Mouse (Mus musculus) MEL (cell line): ENCODE results near the gene Smg5.
"Not testable (repeated sequence)": the region's sequence is repeated elsewhere in the genome, so short reads cannot be mapped to it uniquely, and the experiment has no call there.

Source experiments
- CHD2 ChIP-seq: IDR thresholded peaks from 2 replicates; pipeline ENCODE4 v1.6.1; 2011; ENCODE audit warnings: low read length, improper control_type of control experiment
- CTCF ChIP-seq, 3 experiments: IDR thresholded peaks in 2 of 3; conservative IDR thresholded peaks in 1 of 3; 2 replicates each; pipeline ENCODE4 v1.5.1; 2011 to 2012; ENCODE audit warnings: low read length in 3 of 3, low read depth in 2 of 3, mild to moderate bottlenecking in 2 of 3, improper control_type of control experiment in 1 of 3, inconsistent platforms in 1 of 3, mixed read lengths in 1 of 3, moderate library complexity in 1 of 3; ENCODE audit not compliant: control insufficient read depth in 1 of 3, insufficient read depth in 1 of 3, poor library complexity in 1 of 3, severe bottlenecking in 1 of 3
- E2F4 ChIP-seq: IDR thresholded peaks from 2 replicates; pipeline ENCODE4 v1.6.1; 2011; ENCODE audit warnings: low read depth, low read length, improper control_type of control experiment, borderline replicate concordance
- EP300 ChIP-seq, 2 experiments: IDR thresholded peaks; 2 replicates each; pipeline ENCODE4 v1.6.1; 2011; ENCODE audit warnings: improper control_type of control experiment in 2 of 2, low read length in 2 of 2, low read depth in 1 of 2, mild to moderate bottlenecking in 1 of 2
- ETS1 ChIP-seq: IDR thresholded peaks from 2 replicates; pipeline ENCODE4 v1.6.1; 2012; ENCODE audit warnings: low read depth, mild to moderate bottlenecking, inconsistent platforms, low read length, improper control_type of control experiment, moderate library complexity
- KAT2A ChIP-seq: conservative IDR thresholded peaks from 2 replicates; pipeline ENCODE4 v1.6.1; 2012; ENCODE audit warnings: low read depth, low read length, improper control_type of control experiment, inconsistent platforms
- MAFK ChIP-seq: IDR thresholded peaks from 2 replicates; pipeline ENCODE4 v1.6.1; 2011; ENCODE audit warnings: low read depth, mild to moderate bottlenecking, low read length, improper control_type of control experiment, borderline replicate concordance
- NRF1 ChIP-seq: IDR thresholded peaks from 2 replicates; pipeline ENCODE4 v1.6.1; 2014; ENCODE audit warnings: low read depth, mild to moderate bottlenecking, inconsistent platforms, low read length, improper control_type of control experiment, moderate library complexity; ENCODE audit not compliant: poor library complexity, insufficient read depth, severe bottlenecking
- POLR2A ChIP-seq, 2 experiments: IDR thresholded peaks; 2 replicates each; pipeline ENCODE4 v1.6.1; 2011 to 2012; ENCODE audit warnings: low read length in 2 of 2, mild to moderate bottlenecking in 2 of 2, control low read depth in 1 of 2, improper control_type of control experiment in 1 of 2, low read depth in 1 of 2, moderate library complexity in 1 of 2; ENCODE audit not compliant: control insufficient read depth in 1 of 2, insufficient read depth in 1 of 2, poor library complexity in 1 of 2
- SIN3A ChIP-seq: IDR thresholded peaks from 2 replicates; pipeline ENCODE4 v1.6.1; 2012; ENCODE audit warnings: low read length, improper control_type of control experiment, inconsistent platforms
- ZC3H11A ChIP-seq: IDR thresholded peaks from 2 replicates; pipeline ENCODE4 v1.6.1; 2012; ENCODE audit warnings: low read depth, mild to moderate bottlenecking, inconsistent platforms, low read length, improper control_type of control experiment
- ZKSCAN1 ChIP-seq: IDR thresholded peaks from 2 replicates; pipeline ENCODE4 v1.6.1; 2012; ENCODE audit warnings: low read depth, mild to moderate bottlenecking, inconsistent platforms, low read length, improper control_type of control experiment, moderate library complexity
- ZMIZ1 ChIP-seq: IDR thresholded peaks from 2 replicates; pipeline ENCODE4 v1.6.1; 2012; ENCODE audit warnings: low read depth, mild to moderate bottlenecking, inconsistent platforms, low read length, improper control_type of control experiment, moderate library complexity

DNA sequence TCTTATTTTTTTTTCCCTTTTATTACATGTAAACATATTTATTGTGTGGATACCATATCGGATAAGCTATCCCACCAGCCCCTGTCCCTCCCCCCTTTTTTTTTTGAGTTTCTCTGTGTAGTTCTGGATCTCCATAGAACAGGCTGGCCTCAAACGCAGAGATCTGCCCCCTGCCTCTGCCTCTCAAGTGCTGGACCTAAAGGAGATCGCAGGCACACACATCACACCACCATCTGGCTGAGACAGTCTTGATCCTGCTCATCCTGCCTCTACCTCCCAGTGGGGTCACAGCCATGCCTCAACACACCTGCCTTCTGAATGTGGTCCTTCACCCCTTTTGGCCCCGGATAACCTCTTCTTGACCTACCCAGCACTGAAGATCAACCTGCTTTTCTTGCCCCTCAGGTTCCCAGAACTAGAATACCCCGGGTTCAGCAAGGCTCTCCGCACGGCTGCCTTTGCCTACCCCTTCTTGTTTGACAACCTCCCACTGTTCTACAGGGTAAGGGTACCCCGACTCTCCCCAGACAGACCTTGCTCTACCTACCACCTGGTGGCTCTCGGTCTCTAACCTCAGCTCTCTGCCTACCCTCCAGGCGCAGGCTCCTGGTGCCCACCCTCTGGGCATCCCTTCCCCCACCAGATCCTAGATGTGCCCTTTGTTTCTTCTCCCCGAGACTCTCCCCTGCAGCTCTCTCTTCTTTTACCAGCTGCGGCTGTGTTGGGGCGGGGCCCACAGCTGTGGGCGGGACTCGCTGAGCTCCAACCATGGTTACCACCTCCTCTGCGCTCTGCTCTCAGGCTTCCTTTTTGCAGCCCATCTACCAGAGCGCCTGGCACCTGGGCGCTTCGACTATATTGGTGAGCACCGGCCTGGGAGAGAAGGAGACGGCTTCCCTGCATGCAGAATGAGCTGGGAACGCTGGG is 45.6 kb downstream of the Smg5 start:
- not testable (repeated sequence) for TF ChIP-seq ETS1; CHD2; POLR2A (IDR thresholded peaks at IDR 0.05; ENCODE audit: control insufficient read depth in 1 of 2, insufficient read depth in 1 of 2, low read depth in 1 of 2, low read length in 2 of 2, poor library complexity in 1 of 2); CTCF (IDR thresholded peaks at IDR 0.05 in 2 of 3, conservative IDR thresholded peaks at IDR 0.05 in 1 of 3; ENCODE audit: control insufficient read depth in 1 of 3, insufficient read depth in 1 of 3, low read depth in 2 of 3, low read length in 3 of 3, poor library complexity in 1 of 3, severe bottlenecking in 1 of 3); EP300 (IDR thresholded peaks at IDR 0.05; ENCODE audit: low read depth in 1 of 2, low read length in 2 of 2); ZKSCAN1; MAFK; ZMIZ1; ZC3H11A; E2F4; KAT2A; NRF1; SIN3A
